Comparison of ENCODE assay signal across 9 mouse cellular contexts in the genomic region with DNA sequence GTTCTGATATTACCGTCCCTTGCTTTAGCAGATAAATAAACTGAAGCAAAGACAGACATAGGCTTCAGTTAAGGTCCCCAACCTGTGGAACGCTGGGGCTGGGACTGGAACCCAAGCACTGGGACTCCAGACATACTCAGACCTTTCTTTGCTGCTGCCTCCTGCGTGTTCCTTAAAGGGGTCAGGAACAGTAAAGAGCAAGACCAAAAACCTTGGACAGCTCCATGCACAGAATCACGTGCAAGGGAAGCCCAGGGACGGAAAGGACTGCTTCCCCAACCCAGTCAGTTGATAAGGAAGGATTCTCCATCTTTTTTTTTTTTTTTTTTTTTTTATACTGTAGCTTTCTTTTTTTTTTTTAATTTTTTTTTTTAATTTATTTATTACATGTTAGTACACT. TPM values are rescaled to one million over a fixed set of nuclear protein-coding genes. Genes with fewer than 3 reads are reported as not detected.
A peak's percentile ranks its signal among the peaks of the same experiment; 100 is the strongest.
DNase-seq lines count a peak whose midpoint lies in the region; ATAC-seq and TF ChIP-seq lines count a peak whose summit lies in the region.
"Had no signal": no experiment of that assay in that cellular context is flagged by ENCODE, and none has a peak within 500 bp of the region (broad histone marks: within the 10 kb centered on the region; RNA-seq: fewer than 3 reads in every experiment).

No protein-coding gene starts in this region.

- no peak for DNase-seq in cerebellum, adult 2 months
- no peak for DNase-seq in cerebellum, adult 11-12 months
- DNase-seq in kidney, adult 2 months, result peak; percentile 12
- DNase-seq in 3T3-L1 (ENCODE audit: low read depth, low spot score), result peak; percentile 43
- peak; percentile 43 for DNase-seq in limb, embryonic 10.5 days (ENCODE audit: low spot score)
- DNase-seq in ovary, postnatal 10 days (ENCODE audit: low spot score), result no peak
- DNase-seq in left cerebral cortex, adult 9 months (ENCODE audit: low spot score in 2 of 2), result no peak

- H3K27ac ChIP-seq in cerebellum, adult 2 months (ENCODE audit: insufficient read depth, low read length), result no peak overlapping the region
- H3K27ac ChIP-seq in kidney, adult 2 months (ENCODE audit: insufficient read depth, low read depth, low read length), result no peak overlapping the region
- no peak overlapping the region for H3K27ac ChIP-seq in kidney, embryonic 15.5 days
- H3K27ac ChIP-seq in limb, embryonic 10.5 days, result no peak overlapping the region

- no peak for TF ChIP-seq CTCF in cerebellum, adult 2 months (IDR thresholded peaks at IDR 0.05; ENCODE audit: borderline replicate concordance, insufficient read depth, low read depth, low read length)
- TF ChIP-seq CTCF in kidney, adult 2 months (conservative IDR thresholded peaks at IDR 0.05; ENCODE audit: insufficient read depth, insufficient read length, low read depth, low read length), result no peak

- H3K4me3 ChIP-seq in cerebellum, adult 2 months (replicated peaks; ENCODE audit: insufficient read depth, low read depth, low read length), result peak overlapping the region; percentile 77
- no peak overlapping the region for H3K4me3 ChIP-seq in kidney, adult 2 months (ENCODE audit: insufficient read depth, low read depth, low read length)
- H3K4me3 ChIP-seq in kidney, embryonic 15.5 days (replicated peaks), result no peak overlapping the region
- H3K4me3 ChIP-seq in limb, embryonic 10.5 days, result no peak overlapping the region

- H3K4me2 ChIP-seq in kidney, embryonic 15.5 days, result no peak overlapping the region

- H3K27me3 ChIP-seq in cerebellum, adult 2 months (ENCODE audit: control insufficient read depth, insufficient read depth, low read length), result no peaks in the 10 kb centered on the region
- no peaks in the 10 kb centered on the region for H3K27me3 ChIP-seq in kidney, adult 2 months (replicated peaks; ENCODE audit: control insufficient read depth, insufficient read depth, low read length)
- no peaks in the 10 kb centered on the region for H3K27me3 ChIP-seq in kidney, embryonic 15.5 days
- no peaks in the 10 kb centered on the region for H3K27me3 ChIP-seq in limb, embryonic 10.5 days (ENCODE audit: low read depth, poor library complexity, severe bottlenecking)
- H3K27me3 ChIP-seq: heart, embryonic 12.5 days had no signal

- 61% methylated on average over 5 of the region's 5 CpGs for WGBS in cerebellum, adult 2 months
- 38% methylated on average over 5 of the region's 5 CpGs for whole genome bisulfite sequencing in kidney, adult 2 months
- WGBS in kidney, embryonic 15.5 days, result 23% methylated on average over 5 of the region's 5 CpGs
- WGBS in limb, embryonic 10.5 days, result 33% methylated on average over 5 of the region's 5 CpGs

- no peaks in the 10 kb centered on the region for H3K9me3 ChIP-seq in kidney, embryonic 15.5 days (replicated peaks)
- H3K9me3 ChIP-seq in limb, embryonic 10.5 days (replicated peaks), result no peaks in the 10 kb centered on the region
- H3K9me3 ChIP-seq: heart, embryonic 12.5 days had no signal

- H3K9ac ChIP-seq in kidney, embryonic 15.5 days, result no peak overlapping the region

- TF ChIP-seq POLR2A in cerebellum, adult 2 months (IDR thresholded peaks at IDR 0.05; ENCODE audit: borderline replicate concordance, insufficient read depth, low read length), result no peak
- TF ChIP-seq POLR2A in kidney, adult 2 months (IDR thresholded peaks at IDR 0.05; ENCODE audit: low read depth, low read length), result no peak

- ATAC-seq in kidney, embryonic 15.5 days (replicated peaks; ENCODE audit: low FRiP score), result no peak

- H3K4me1 ChIP-seq in cerebellum, adult 2 months (ENCODE audit: control insufficient read depth, insufficient read depth, low read length), result no peaks in the 10 kb centered on the region
- peaks cover 3% of the 10 kb centered on the region; the same call in 1 of the 2 replicates for H3K4me1 ChIP-seq in kidney, adult 2 months (ENCODE audit: control insufficient read depth, insufficient read depth, low read length)
- H3K4me1 ChIP-seq in kidney, embryonic 15.5 days, result peaks cover 15% of the 10 kb centered on the region
- peaks cover 30% of the 10 kb centered on the region for H3K4me1 ChIP-seq in limb, embryonic 10.5 days

- no peaks in the 10 kb centered on the region for H3K36me3 ChIP-seq in kidney, adult 2 months (ENCODE audit: control insufficient read depth, insufficient read depth, low read length)
- H3K36me3 ChIP-seq in kidney, embryonic 15.5 days, result peaks cover 14% of the 10 kb centered on the region
- H3K36me3 ChIP-seq in limb, embryonic 10.5 days, result peaks cover 9% of the 10 kb centered on the region

RNA-seq across cellular contexts. Expression of a gene that starts 1.1 kb away (rescaled TPM):
- polyA plus RNA-seq in cerebellum, adult 2 months (2012; rRNA removed), result 4.3 and 4.7 TPM in 2 replicates
- 0.88 and 1.0 TPM in 2 replicates for polyA plus RNA-seq in kidney, adult 2 months (2012; rRNA removed)
- 1.1 TPM in 2 replicates for polyA plus RNA-seq in kidney, embryonic 15.5 days (2015; fragmentation: Nextera tagmentation; extraction: Ambion mirVana)
- 1.6 and 1.7 TPM in 2 replicates for polyA plus RNA-seq in limb, embryonic 10.5 days (2016; fragmentation: Nextera tagmentation; extraction: Ambion mirVana)

RNA-seq across cellular contexts. Expression of a gene that starts 33.9 kb away (rescaled TPM):
- polyA plus RNA-seq in cerebellum, adult 2 months (2012; rRNA removed), result 24.5 and 26.1 TPM in 2 replicates
- polyA plus RNA-seq in kidney, adult 2 months (2012; rRNA removed), result 4.7 and 5.5 TPM in 2 replicates
- polyA plus RNA-seq in kidney, embryonic 15.5 days (2015; fragmentation: Nextera tagmentation; extraction: Ambion mirVana), result 37.0 and 37.3 TPM in 2 replicates
- 41.6 and 45.1 TPM in 2 replicates for polyA plus RNA-seq in limb, embryonic 10.5 days (2016; fragmentation: Nextera tagmentation; extraction: Ambion mirVana)

Comparison
In these comparisons a context has a peak if more than half of its experiments do, and no peak if none do; other contexts are left out.
1. DNase-seq: peak in kidney, adult 2 months (single experiment), 3T3-L1 (single experiment) and limb, embryonic 10.5 days (single experiment); none in cerebellum, adult 2 months (0 of 2), cerebellum, adult 11-12 months (single experiment), ovary, postnatal 10 days (single experiment) and left cerebral cortex, adult 9 months (0 of 2).